Mouse (Mus musculus): ENCODE measurements at regions not wholly inside any gene's neighbourhood (a gene's known extent, or its start where the extent isn't known, plus 50 kb on each side); places are given as distances from the start of the nearest gene placed in this dataset.

DNA sequence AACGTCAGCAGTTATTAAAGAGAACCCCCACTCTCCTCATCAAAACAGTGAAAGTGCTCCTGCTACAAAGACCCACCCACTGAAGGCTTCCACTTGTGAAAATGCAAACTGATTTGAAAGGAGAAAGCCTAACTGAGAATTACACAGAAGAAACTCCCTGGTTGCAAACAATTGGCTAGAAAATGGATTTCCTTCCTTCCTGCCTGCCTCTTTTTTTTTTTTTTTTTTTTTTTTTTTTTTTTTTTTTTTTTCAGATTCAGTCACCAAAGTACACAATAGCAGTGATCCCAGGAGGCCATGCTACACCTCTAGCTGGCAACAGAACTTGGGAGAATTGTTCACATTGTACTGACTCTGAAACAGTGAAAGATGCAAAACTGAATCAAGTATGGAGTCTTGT is 343.0 kb downstream of the Dad1 start:
- Histone ChIP-seq H3K27ac (ENCODE audit: insufficient read depth, low read length) (no peak overlapping the region), H3K4me3 (ENCODE audit: extremely low read depth, insufficient read depth, insufficient read length) (no peak overlapping the region), H3K4me1 (ENCODE audit: control insufficient read depth, insufficient read depth, insufficient read length) (no peaks in the 10 kb centered on the region), H3K36me3 (ENCODE audit: control insufficient read depth, insufficient read depth, low read length) (no peaks in the 10 kb centered on the region), H3K27me3 (ENCODE audit: control insufficient read depth, insufficient read depth, low read length) (no peaks in the 10 kb centered on the region)
- TF ChIP-seq POLR2A (IDR thresholded peaks at IDR 0.05; ENCODE audit: low read depth, low read length) (no peak), CTCF (IDR thresholded peaks at IDR 0.05; ENCODE audit: extremely low read depth, insufficient read depth, insufficient read length, insufficient replicate concordance) (no peak)
- 37% methylated on average over 1 of the region's 1 CpGs for WGBS
- no peak for DNase-seq (ENCODE audit: low read depth in 1 of 2, low spot score in 2 of 2)

DNA sequence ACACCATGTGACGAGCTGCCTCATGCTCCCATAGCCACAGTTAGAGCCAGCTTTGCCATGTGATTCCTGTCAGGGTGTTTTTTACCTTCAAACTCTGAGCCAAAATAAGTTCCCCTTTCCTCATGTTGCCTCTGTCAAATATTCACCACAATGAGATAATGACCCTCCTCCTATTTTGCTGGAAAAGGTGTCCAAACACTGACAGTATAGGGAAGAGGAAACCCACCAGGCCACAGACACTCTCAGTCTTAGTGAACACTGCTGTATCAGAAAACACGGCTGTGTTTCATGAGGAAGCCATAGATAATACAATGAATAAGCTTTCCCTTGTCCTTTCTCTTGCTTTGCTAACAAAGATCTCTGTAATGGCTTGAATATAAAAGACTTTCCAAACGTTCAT is 349.3 kb downstream of the Dad1 start:
- H3K4me3 ChIP-seq (ENCODE audit: extremely low read depth, insufficient read depth, insufficient read length) = no peak overlapping the region
- DNase-seq (ENCODE audit: low read depth in 1 of 2, low spot score in 2 of 2) = no peak
- no peak overlapping the region for H3K27ac ChIP-seq (ENCODE audit: insufficient read depth, low read length)
- TF ChIP-seq CTCF (IDR thresholded peaks at IDR 0.05; ENCODE audit: extremely low read depth, insufficient read depth, insufficient read length, insufficient replicate concordance) (no peak), POLR2A (IDR thresholded peaks at IDR 0.05; ENCODE audit: low read depth, low read length) (no peak)
- WGBS = 31% methylated on average over 3 of the region's 3 CpGs
- no peaks in the 10 kb centered on the region for H3K27me3 ChIP-seq (ENCODE audit: control insufficient read depth, insufficient read depth, low read length)
- no peaks in the 10 kb centered on the region for H3K36me3 ChIP-seq (ENCODE audit: control insufficient read depth, insufficient read depth, low read length)
- no peaks in the 10 kb centered on the region for H3K4me1 ChIP-seq (ENCODE audit: control insufficient read depth, insufficient read depth, insufficient read length)

GRCm38 (mm10) chr14:53901103-53901502 is 352.8 kb downstream of the Dad1 start:
- Histone ChIP-seq H3K27ac (ENCODE audit: insufficient read depth, low read length) (no peak overlapping the region), H3K36me3 (ENCODE audit: control insufficient read depth, insufficient read depth, low read length) (no peaks in the 10 kb centered on the region), H3K4me1 (ENCODE audit: control insufficient read depth, insufficient read depth, insufficient read length) (no peaks in the 10 kb centered on the region), H3K27me3 (ENCODE audit: control insufficient read depth, insufficient read depth, low read length) (no peaks in the 10 kb centered on the region), H3K4me3 (ENCODE audit: extremely low read depth, insufficient read depth, insufficient read length) (no peak overlapping the region)
- DNase-seq (ENCODE audit: low read depth in 1 of 2, low spot score in 2 of 2) = no peak
- TF ChIP-seq POLR2A (IDR thresholded peaks at IDR 0.05; ENCODE audit: low read depth, low read length) = no peak
- TF ChIP-seq CTCF (IDR thresholded peaks at IDR 0.05; ENCODE audit: extremely low read depth, insufficient read depth, insufficient read length, insufficient replicate concordance) = no peak
- WGBS = 11% methylated on average over 1 of the region's 1 CpGs

DNA sequence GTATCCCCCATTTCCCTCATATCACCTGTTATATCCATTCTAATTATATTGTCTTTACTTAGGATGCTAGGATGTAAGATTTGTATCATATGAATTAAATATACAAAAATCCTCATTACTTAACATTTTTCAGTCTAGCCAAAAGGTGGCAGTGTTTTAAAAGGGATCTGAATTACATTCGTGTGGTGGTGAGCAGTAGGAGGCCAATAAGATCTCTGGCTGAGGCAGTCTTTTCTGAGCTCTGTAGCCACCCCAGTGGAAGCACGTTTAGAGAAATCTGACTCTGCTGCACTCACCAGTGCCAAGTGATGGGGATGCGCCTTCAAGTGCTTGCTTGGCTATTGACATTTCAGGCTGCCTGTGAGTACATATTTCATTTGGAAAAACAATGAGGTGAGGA is 372.6 kb downstream of the Dad1 start:
- TF ChIP-seq POLR2A (IDR thresholded peaks at IDR 0.05; ENCODE audit: low read depth, low read length) = no peak
- TF ChIP-seq CTCF (IDR thresholded peaks at IDR 0.05; ENCODE audit: extremely low read depth, insufficient read depth, insufficient read length, insufficient replicate concordance) = no peak

DNA sequence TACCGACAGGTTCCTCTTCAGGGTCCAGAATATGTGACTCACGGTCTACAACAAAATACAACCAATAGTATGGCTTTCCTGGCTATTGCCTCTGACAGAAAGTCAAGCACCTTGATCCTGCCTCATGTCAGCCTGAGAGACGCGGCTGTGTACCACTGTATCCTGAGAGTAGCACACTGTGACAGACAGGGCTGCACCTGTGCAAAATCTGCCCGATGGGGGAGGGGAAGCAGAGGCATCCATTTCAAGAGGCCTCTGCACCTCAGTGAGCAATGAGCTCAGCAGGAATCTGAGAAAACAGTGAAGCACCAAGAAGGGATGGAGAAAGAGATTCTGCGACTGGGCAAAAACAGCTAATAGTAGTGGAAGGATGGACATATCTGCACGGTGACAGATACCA is 377.3 kb downstream of the Dad1 start:
- no peaks in the 10 kb centered on the region for H3K27me3 ChIP-seq (ENCODE audit: control insufficient read depth, insufficient read depth, low read length)
- no peak for TF ChIP-seq CTCF (IDR thresholded peaks at IDR 0.05; ENCODE audit: extremely low read depth, insufficient read depth, insufficient read length, insufficient replicate concordance)
- no peak for TF ChIP-seq POLR2A (IDR thresholded peaks at IDR 0.05; ENCODE audit: low read depth, low read length)
- WGBS = 72% methylated on average over 7 of the region's 7 CpGs
- H3K4me1 ChIP-seq (ENCODE audit: control insufficient read depth, insufficient read depth, insufficient read length) = no peaks in the 10 kb centered on the region
- no peak for DNase-seq (ENCODE audit: low read depth in 1 of 2, low spot score in 2 of 2)
- no peaks in the 10 kb centered on the region for H3K36me3 ChIP-seq (ENCODE audit: control insufficient read depth, insufficient read depth, low read length)
- no peak overlapping the region for H3K4me3 ChIP-seq (ENCODE audit: extremely low read depth, insufficient read depth, insufficient read length)
- H3K27ac ChIP-seq (ENCODE audit: insufficient read depth, low read length) = no peak overlapping the region

More for the DNA sequence above, 372.6 kb downstream of the Dad1 start:
- Histone ChIP-seq H3K4me1 (ENCODE audit: control insufficient read depth, insufficient read depth, insufficient read length) (no peaks in the 10 kb centered on the region), H3K27me3 (ENCODE audit: control insufficient read depth, insufficient read depth, low read length) (no peaks in the 10 kb centered on the region), H3K27ac (ENCODE audit: insufficient read depth, low read length) (no peak overlapping the region), H3K36me3 (ENCODE audit: control insufficient read depth, insufficient read depth, low read length) (no peaks in the 10 kb centered on the region), H3K4me3 (ENCODE audit: extremely low read depth, insufficient read depth, insufficient read length) (no peak overlapping the region)
- 13% methylated on average over 3 of the region's 3 CpGs for WGBS
- DNase-seq (ENCODE audit: low read depth in 1 of 2, low spot score in 2 of 2) = no peak

DNA sequence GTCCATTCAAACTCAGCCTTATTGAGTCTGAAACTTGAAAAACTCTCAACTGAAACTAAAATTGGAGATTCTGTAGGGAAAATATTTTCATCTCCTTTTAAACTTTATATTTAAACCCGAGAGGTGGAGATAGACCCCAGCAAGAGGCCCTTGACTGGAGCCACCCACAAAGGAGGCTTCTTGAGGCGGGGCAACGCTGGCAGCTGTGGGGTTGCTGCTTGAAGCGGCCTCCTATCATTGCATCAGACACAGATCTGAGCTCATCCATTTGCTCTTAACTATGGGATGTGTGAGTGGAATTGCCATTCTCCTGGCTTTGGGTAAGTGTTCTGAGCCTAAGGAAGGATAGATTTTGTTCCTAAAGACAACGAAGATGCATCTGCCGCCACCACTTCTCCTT is 378.2 kb downstream of the Dad1 start:
- DNase-seq (ENCODE audit: low read depth in 1 of 2, low spot score in 2 of 2) = no peak
- Histone ChIP-seq H3K36me3 (ENCODE audit: control insufficient read depth, insufficient read depth, low read length) (no peaks in the 10 kb centered on the region), H3K4me3 (ENCODE audit: extremely low read depth, insufficient read depth, insufficient read length) (no peak overlapping the region), H3K4me1 (ENCODE audit: control insufficient read depth, insufficient read depth, insufficient read length) (no peaks in the 10 kb centered on the region), H3K27me3 (ENCODE audit: control insufficient read depth, insufficient read depth, low read length) (no peaks in the 10 kb centered on the region), H3K27ac (ENCODE audit: insufficient read depth, low read length) (no peak overlapping the region)
- 71% methylated on average over 6 of the region's 6 CpGs for WGBS
- TF ChIP-seq POLR2A (IDR thresholded peaks at IDR 0.05; ENCODE audit: low read depth, low read length) (no peak), CTCF (IDR thresholded peaks at IDR 0.05; ENCODE audit: extremely low read depth, insufficient read depth, insufficient read length, insufficient replicate concordance) (no peak)

GRCm38 (mm10) chr14:53847049-53847448 is 406.9 kb downstream of the Dad1 start:
- 83% methylated on average over 7 of the region's 7 CpGs for WGBS
- TF ChIP-seq POLR2A (IDR thresholded peaks at IDR 0.05; ENCODE audit: low read depth, low read length) = no peak
- TF ChIP-seq CTCF (IDR thresholded peaks at IDR 0.05; ENCODE audit: extremely low read depth, insufficient read depth, insufficient read length, insufficient replicate concordance) = no peak
- H3K4me1 ChIP-seq (ENCODE audit: control insufficient read depth, insufficient read depth, insufficient read length) = no peaks in the 10 kb centered on the region
- DNase-seq (ENCODE audit: low read depth in 1 of 2, low spot score in 2 of 2) = no peak
- H3K36me3 ChIP-seq (ENCODE audit: control insufficient read depth, insufficient read depth, low read length) = no peaks in the 10 kb centered on the region
- no peak overlapping the region for H3K4me3 ChIP-seq (ENCODE audit: extremely low read depth, insufficient read depth, insufficient read length)
- H3K27me3 ChIP-seq (ENCODE audit: control insufficient read depth, insufficient read depth, low read length) = no peaks in the 10 kb centered on the region
- no peak overlapping the region for H3K27ac ChIP-seq (ENCODE audit: insufficient read depth, low read length)

All from spleen, adult 2 months (tissue).